Mouse (Mus musculus): ENCODE measurements around the gene Atp2a1.
A peak's percentile ranks its signal among the peaks of the same experiment; 100 is the strongest.

Atp2a1 gene

DNA sequence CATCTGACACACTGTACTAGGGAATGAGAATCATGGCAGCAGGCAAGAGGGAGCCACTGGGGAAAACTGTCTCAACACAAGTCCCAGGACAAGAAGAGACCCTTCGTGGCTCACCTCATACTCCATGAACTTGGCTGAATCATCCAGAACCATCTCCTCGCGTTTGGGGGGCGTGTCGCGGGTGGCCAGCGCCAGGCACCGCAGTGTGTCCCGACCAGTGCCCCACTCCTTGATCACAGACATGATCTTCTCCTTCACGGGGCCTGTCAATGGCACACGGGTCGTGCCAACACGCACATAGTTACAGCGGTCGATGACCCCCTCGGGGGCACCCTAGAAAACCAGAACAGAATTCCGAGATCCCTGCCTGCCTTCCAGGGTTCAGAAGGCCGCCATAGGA lies 12.9 kb downstream of the Atp2a1 start:
- DNase-seq, result no peak

DNA sequence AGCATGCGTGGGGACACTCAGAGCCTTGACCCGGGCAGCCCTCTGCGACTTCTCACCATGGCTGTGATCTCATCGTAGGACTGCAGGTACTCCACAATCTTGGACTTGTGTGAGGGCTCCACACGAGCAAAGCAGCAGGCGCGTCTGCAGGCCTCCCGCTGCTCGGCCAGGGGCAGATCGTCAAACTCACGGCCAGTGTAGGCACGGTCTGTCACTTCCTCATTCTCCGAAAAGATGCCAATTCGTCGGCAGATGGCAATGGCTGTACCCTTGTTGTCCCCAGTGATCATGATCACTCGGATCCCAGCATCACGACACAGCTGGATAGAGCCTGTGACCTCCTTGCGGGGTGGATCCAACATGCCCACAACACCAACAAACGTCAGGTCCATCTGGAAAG lies 14.4 kb downstream of the Atp2a1 start:
- no peak for DNase-seq

DNA sequence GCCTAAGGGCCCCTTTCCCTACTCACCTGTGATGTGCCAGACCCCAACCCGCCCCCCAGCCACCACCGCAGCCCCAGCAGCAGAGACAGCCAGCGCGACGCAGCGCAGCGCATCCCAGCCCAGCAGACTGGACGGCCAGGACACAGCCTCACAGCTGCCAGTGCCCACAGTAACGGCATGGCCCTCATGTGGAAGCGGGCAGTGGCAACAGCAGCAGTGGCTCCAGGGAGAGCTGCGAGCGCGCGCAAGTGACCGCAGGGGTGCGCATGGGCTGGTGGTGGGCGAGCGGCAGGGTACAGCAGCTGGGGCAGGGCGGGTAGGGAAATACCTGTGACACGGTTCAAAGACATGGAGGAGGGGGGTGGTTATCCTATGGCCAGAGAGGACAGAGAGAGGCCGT lies 16.7 kb downstream of the Atp2a1 start:
- no peak for DNase-seq

DNA sequence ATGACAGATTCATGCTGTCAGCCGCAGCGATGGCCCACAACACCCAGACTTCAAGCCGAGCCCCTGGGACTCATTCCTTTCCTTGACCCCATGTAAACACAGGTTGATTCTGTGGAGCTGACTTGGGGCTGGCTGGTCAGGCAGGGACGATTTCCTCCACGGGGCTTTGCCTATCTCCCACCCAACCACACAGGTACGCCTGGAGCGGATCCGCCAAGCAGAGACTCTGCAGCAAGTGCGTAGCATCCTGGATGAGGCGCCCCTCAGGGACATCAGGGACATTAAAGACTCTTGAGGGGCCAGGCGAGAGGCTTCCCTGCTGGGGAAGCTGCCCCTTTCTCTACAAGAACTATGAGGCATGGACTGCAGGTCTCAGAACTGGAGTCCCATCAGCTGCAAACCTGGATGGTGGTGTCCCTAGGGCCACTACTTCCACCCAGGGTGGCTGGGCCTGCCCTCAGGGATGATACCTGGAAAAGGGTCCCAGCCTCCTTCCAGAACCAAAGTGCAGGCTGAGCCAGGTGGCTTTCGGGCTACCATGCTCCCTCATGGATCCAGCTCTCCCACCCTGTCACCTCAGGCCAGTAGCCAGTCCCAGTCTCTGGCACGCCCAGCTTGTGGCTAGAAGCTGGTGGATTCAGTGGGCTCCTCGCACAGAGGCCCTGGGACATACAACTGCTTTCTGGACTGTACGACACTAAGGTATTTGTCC lies 17.6 kb downstream of the Atp2a1 start:
- DNase-seq, result no peak

DNA sequence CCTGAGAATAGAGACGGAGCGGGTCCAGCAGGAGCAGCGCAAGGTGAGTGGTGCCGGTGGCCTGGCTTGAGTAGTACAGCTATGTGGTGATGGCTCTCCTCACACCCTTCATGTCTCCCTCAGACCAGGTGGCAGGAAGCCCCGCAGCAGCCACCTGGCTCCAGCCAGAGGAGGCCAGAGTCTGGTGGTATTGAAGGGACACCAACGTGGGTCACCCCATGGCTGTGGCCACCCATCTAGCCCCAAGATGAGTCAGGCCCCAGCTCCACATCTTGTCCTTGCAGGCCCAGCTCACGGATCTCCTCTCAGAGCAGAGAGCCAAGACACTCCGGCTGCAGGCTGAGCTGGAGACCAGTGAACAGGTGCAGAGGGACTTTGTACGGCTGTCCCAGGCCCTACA lies 18.4 kb downstream of the Atp2a1 start:
- DNase-seq, result no peak

DNA sequence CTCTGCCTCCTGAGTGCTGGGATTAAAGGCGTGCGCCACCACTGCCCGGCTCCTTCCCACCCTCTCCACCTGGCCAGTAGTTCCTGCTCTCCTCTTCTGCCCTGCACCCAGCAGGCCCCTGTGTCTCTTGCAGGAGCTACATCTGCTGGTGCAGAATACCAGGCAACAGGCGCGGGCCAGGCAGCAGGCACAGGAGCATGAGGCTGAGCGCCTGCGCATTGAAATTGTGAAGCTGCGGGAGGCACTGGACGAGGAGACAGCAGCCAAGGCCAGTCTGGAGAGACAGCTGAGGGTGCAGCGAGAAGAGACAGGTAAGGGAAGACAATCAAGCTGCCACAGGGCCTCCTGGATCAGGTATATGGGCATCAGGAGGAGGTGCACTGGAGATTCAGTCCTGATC lies 18.9 kb downstream of the Atp2a1 start:
- no peak for DNase-seq

DNA sequence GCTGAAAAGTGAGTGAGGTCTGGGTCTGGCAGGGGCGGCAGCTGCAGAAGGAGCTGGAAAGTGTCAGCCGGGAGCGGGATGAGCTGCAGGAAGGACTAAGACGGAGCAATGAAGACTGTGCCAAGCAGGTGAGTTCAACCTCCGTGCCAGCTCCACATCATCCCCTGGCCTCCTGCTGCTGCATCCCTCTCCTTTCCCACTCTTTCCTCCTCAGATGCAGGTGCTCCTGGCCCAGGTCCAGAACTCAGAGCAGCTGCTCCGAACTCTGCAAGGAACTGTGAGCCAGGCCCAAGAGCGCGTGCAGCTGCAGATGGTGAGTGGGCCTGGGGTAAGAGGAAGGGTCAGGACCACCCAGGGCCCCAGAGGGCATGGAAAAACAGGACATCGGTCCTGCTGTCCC lies 22.8 kb downstream of the Atp2a1 start:
- DNase-seq, result no peak

DNA sequence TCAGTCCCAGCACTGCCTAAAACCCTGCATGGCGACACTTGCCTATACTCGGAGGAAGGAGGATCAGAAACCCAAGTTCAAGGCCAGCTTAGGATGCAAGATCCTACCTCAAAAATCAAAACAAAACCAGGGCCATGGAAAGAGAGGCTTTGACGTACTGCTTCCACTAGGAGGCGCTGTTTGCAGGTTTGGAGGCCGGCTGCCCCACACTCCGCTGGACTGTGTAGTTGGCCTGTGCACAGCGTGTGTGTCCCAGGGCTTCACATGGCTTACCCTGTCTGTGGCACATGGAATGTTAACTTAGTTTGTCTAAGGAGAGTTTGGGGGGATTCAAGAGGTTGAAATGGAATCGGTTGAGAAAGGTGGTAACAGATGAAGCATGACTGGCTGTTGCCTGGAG lies 26.1 kb downstream of the Atp2a1 start:
- DNase-seq, result peak; percentile 79 to 83

DNA sequence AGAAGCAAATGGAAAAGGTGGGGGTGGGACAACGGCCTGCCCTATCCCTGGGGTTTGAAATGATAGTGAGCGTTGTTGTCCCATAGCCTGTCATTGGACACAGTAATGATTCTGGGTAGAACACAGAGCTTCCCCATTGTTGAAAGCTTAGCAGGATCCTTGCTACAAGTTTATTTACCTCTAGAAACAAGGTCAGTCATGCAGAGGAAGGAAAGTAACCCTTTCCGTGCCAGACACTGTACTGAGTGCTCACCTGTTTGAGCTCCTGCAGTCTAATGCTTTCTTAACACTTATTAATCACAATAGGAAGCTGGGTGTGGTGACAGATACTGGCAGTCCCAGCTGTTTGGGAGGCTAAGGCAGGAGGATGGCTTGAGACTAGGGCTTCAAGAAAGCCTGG lies 27.1 kb downstream of the Atp2a1 start:
- DNase-seq, result no peak

DNA sequence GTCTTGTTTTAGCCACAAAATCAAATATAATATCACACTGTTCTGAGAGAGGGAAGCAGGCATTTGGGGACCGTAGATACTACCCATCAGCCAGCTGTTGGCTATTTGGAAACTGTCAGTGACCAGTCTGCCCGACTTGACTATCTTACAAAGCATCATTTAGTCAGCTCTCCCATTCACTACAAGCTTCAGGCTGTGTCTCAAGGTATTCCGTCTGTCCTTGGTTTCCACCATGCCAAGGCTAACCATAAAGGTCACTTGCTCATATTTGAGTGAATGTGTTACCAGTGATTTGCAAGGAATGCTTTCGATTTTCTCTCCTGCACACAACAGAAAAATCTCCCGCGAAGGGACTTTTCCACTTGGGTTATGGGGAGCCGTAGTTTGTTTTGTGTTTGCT lies 28.2 kb downstream of the Atp2a1 start:
- no peak for DNase-seq

DNA sequence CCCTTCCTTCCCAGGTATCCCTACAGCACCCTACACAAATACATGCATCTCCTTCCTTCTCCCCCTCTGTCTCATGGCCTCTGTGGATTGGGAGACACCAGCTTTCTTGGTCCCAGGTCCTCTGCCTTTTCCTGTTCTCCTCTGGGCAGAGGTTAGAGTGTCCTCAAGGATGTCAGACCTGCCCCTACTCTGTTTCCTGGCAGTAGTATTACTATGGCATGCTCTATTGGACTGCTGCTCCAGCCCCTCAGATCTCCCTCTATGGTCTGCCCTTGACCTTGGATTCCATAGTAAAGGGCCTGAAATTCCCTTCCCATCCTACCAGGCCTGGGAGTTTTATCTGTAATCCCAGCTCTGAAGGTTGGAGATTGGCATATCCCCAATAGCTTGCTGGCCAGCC lies 32.7 kb downstream of the Atp2a1 start:
- DNase-seq, result no peak

DNA sequence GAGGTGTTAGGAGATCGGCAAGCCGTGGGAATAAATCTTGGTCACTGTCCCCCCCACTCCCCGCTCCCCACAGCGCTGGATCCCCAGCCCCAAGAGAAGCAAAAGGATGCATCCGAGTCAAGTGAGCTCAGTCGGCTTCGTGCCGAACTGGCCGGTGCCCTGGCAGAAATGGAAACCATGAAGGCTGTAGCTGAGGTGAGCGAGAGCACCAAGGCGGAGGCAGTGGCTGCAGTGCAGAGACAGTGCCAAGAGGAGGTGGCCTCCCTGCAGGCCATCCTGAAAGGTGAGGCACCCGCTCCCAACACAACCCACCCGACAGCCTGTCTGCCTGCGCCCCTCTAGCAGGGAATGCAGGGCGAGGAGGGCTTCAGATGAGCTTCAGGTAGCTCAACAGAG lies 33.4 kb downstream of the Atp2a1 start:
- DNase-seq, result no peak

DNA sequence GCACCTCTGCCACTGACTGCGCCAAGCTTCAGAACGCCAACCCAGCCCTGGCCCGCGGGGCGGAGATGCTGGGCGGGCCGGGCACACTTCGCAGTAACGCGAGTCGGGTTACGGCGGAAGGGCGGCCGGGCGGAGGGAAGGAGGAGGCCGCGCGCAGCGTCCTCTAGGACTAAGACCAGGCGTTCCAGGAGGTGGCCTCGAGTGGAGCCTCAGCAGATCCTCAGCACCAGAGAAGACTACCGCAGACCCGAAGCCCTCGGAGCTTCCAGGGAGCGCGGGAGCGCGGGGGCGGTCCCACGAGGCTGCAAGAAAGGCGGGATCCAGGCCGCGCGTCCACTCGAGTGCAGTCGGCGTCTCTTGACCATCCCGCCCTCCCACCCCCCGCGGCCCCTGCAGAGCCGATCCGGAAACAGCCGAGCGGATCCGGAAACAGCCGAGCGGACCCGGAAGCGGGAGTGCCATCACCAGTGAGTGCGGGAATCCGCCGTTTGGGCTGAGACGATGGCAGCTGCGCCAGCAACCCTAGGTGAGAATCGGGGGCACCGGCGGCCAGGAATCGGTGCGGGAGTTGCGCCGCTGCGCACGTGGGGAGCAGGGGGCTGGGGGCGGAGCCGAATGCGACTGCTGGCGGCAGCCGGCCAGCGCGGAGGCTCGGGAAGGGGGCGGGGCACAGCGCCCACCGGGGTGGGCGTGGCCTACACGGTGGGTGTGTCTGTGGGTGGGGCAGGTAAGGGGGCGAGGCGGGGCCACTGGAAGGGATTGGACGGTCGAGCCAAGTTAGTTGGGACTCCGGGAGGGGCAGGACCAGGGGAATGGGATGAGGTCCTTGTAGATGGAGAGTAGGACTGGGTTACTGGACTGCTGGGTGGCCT lies 34.0 kb downstream of the Atp2a1 start, which contains the start of gene Rabep2:
Rabep2 (plus strand) TSS at position 129 of the 872 bp plus-strand sequence.
- DNase-seq, result peak; percentile 99 to 100

DNA sequence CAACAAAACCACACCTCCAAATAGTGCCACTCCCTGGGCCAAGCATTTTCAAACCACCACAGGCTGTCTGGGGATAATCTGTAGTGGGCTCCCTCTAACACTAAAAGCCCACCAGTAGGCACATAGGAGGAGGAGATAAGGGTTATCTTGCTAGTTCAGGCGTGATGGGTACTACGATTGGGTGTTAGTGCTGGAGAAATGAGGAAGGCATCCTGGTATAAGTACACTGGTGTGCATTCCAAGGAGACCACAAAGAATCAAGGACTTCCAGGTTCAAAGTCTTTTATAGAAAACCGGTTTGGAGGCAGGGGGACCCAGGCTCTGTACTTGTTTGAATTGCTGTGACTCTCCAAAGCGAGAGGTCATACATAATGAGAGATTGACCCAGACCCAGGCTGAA lies 34.8 kb downstream of the Atp2a1 start:
- DNase-seq, result no peak

DNA sequence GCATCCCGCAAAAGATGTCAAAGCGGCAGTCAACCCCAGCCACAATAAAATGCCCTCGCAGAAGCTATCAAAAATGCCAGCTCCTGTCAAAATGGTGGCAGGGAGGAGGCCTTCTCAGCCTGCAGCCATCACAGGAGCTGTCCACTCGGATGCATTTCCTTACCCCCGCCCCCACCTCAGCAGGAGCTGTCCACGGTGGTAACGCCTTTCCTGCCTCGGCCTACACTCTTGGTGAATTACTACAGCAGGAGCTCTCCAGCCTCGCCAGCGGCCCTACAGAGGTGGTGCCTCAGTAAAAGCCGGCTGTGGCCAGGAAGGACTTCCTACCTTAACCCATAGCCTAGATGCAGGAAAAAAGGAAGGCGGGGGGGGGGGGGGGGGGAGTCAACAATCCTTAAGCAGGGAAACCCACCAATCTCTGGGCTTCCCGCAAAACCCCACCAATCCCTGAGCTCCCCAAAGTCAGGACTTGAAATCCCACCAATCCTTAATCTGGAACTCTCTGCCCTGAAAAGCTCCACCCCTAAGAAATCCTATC lies 35.5 kb downstream of the Atp2a1 start:
- DNase-seq, result peak; percentile 25 to 28

DNA sequence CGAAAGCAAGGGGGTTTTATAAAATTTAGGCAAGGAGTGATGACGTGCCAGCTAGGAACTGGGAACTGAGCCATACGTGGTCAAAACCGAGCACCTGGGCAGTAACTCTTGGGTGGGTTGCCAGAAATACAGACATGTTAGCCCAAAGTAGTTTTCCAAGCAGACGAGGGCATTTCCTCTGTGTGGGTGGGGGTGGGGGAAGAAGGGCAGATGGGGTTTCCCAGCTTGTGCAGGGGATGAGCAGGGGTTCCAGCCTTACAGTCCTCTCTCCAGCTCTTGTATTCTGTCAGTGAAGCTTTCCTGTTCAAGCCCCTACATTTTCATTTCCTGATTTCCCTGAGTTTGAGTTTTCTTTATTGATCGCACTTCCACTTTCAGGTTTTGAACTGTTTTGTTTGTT lies 38.7 kb downstream of the Atp2a1 start:
- no peak for DNase-seq

DNA sequence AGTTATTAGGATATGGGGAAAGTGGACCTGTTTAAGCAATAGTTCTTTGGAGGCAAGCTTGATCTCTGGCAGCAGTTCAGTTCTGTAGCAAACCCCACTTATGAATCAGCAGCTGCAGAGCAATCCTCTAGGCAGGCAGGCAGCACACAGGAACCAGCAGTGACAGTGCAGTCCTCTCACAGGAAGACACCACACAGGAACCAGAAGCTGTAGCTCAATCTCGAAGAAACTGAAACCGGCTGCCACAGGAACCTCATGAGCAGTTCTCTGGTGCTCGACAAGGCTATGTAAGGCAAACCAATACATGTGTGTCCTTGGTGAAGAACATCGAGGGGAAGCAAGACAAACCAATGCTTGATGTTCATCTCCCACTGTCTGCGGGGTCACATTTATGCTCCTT lies 41.2 kb downstream of the Atp2a1 start:
- DNase-seq, result no peak

DNA sequence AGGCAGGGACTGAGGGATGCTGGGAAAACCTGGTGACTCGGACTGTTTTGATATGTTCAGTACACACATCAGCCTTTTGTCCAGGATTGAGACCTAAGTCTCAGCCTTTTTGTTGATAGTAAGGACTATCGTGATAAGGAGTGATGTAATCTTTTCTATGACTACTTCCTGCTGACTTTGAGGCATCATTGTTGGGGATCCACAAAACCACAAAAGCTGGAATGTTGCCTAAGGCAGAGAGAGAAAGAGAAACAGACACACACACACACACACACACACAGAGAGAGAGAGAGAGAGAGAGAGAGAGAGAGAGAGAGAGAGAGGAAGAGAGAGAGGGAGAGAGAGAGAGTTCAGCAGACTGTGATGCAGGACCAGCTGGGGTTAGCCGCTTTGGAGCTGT lies 44.4 kb downstream of the Atp2a1 start:
- DNase-seq, result no peak

DNA sequence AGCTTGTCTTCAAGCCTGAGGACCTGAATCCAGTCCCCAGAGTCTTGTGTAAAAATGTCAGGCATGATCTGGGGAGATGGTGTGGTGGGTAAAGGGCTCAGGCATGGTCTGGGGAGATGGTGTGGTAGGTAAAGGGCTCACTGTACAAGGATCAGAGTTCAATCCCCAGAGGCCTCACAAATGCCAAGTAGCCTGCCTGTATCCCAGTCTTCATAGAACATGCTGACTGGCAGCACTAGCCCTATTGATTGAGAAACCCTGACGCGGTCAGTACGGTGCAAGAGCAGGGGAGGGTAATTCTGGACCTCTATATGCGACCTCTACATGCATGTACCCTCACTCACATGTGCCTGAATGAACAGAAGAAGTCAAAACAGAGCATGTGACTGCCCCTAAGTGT lies 45.3 kb downstream of the Atp2a1 start:
- DNase-seq, result no peak

DNA sequence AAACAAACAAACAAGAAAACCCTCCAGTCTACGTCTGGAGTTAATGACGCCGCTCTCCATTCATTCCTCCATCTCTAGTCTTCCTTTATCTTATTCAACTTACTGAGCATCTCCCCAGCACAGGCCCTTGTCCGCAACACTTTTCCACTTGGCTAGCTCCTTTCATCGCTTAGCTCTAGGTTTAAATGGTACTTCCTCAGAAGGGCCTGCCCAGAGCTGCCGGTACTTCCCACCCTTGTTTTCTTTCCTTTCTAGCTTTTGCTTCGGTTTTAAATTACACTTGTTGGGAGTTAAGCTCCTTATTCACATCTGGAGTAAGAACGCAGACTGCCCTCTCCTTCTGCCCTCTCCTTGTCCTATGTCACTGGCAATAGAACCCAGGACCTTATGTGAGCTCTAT lies 45.9 kb downstream of the Atp2a1 start:
- DNase-seq, result no peak

DNA sequence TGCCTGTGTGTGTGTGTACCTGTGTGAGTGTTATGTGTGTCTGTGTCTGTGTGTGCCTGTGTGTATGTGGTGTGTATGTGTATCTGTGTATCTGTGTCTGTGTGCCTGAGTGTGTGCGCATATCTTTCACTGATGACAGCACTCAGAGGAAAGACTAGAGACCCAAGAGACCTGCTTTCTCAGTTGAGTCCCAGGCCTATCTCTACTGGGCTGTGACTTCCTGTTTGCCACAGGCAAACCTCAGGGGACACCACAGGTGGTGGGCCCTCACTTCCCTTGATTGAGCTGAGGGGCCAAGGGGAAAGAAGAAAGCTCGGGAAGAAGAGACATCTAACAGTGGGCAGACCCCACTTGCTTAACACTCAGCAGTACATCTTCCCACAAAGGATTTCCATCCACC lies 46.3 kb downstream of the Atp2a1 start:
- DNase-seq, result no peak

DNA sequence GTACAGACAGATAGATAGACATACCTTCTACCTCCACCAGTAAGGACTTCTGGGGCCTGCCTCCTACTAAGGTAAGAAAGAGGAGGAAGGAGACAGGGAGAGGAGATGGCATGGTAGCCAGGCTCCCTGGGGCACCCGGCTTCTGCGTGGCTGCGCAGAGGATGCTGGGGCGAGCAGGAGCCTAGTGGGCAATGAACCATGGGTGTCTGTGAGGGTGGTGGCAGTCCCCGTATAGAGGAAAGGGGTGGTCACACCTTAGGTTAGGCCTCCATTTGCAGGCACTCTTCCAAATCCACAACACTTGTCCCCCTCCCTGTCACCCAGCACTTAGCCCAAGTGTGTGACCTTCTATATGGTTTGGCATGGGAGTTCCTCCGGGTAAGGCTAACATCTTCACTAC lies 48.2 kb downstream of the Atp2a1 start, which contains the start of gene Cd19:
Cd19 (minus strand) TSS at position 165 of the 400 bp plus-strand sequence.
- DNase-seq, result no peak

DNA sequence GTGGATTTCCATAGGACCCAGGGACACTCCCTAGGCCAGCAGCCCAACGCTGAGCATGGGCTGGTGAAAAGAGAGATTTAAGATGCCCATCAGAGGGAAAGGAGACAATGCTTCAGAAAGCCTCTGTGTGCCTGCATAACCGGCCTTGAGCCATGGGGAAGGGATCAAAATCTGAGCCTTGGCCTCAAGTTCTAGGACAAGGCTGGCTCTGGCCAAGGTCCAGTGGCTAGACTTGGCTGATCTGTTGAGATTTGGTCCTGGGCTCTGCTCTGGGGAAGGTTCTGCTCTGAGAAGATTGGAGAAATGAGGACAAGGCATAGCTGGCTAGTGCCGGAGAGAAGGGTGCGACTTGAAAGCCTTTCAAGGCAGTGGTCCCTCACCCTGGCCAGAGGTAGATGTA lies 51.8 kb downstream of the Atp2a1 start:
- DNase-seq, result no peak

DNA sequence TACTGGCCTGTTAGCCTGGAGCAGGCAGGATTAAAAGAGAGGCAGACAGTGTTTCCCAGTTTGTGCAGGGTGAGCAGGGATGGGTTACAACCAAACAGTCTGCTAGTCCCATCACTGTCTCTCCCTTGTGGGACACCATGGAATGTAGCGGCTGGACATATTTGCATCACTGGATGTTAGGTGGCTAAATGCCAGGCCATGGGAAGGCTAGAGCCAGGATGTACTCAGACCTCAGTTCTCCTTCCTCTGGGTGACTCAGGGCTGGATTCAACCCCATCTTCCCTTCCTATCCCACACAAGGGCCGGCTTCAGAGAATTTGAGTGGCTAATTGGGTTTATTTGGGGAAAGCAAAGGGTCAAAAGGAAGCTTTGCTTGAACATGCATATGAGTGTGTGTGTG lies 54.2 kb downstream of the Atp2a1 start:
- DNase-seq, result peak in 1 of 2 experiments; percentile 20

Data from kidney, postnatal 4 days (tissue).